Mouse (Mus musculus) right cerebral cortex, postnatal 10 days (tissue): ENCODE data around the gene Clic4.

Source experiments
- DNase-seq, 2 experiments: peaks; one replicate each; pipeline ENCODE4 v3.0.0; 2021; ENCODE audit warnings: low spot score in 2 of 2

Clic4 gene

DNA sequence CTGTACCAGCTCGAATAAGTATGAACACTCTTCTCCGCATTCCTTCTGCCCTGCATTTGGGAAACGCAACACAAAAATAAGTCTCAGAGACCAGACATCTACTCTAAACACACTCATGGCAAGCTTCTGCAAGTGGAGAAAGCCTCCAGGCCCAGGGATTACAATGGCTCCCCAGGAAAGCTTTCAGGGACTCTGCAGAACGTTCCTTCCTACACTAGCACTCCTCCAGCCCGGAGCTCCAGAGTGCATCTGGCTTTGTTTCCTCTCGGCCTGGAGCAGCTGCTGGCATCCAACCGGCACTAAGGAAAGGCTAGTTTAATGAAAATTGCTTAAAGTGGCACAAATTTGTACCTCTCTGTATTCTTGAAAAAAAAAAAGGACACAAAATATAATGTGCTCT lies 14.1 kb downstream of the Clic4 start:
- peak in 1 of 2 experiments; percentile 43 for DNase-seq

DNA sequence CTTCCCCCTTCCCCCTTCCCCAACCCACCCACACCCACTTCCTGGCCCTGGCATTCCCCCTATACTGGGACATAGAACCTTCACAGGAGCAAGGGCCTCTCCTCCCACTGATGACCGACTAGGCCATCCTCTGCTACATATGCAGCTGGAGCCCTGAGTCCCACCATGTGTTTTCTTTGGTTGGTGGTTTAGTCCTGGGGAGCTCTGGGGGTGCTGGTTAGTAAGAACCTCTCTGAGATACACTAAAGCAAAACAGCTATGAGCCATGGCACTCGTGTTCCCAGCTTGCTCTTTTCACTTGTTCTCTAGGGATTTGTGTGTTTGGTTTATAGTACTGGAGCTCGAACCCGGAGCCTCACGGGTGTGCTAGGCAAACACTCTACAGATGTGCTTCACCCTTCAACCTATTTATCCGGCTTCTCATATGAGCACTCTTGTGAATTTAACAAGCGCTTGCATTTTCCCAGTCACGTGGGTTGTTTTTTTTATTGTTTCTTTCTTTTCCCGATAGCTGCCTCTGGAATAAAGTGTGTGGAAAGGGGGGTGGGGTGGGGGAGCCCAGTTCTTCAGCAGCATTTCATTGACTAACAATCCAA lies 14.6 kb downstream of the Clic4 start:
- no peak for DNase-seq

DNA sequence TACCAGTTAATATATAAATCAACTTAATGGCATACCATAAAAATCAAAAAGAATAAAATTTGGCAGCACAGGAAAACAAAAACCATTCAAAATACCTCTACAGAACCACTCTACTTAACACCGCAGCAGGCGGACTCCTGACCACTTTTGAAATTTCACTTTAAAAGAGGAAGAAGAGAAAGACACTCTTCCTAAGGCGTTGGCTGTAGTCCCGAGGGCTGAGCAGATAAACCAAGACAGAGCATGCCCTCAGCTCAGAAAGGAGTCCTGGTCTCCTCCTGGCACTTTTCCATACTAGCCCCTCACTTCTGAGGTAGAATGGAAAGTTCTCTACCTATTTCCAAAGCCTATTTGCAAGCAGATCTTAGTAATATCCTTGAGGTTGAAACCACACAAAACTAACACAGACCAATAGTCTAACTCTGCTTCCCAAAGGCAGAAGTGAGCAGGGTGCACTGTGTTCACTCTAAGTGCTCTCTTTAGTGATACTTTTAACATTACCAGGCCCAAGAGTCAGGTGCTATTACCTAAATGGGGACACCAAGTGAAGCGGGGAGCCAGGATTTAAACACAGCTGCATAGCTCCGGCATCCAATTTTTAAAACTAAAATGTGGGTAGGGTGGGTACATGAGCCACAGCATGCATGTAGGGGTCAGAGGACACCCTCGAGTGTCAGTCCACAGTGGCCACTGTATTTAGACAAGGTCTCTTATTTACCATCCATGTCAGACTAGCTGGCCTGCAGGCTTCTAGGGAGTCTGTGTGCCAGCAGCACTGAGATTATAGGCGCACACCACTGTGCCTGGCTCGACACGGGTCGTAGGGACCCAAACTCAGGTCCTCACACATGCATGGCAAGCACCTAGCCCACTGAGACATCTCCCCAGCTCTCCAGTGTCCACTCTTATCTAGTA lies 15.8 kb downstream of the Clic4 start:
- DNase-seq, result no peak

DNA sequence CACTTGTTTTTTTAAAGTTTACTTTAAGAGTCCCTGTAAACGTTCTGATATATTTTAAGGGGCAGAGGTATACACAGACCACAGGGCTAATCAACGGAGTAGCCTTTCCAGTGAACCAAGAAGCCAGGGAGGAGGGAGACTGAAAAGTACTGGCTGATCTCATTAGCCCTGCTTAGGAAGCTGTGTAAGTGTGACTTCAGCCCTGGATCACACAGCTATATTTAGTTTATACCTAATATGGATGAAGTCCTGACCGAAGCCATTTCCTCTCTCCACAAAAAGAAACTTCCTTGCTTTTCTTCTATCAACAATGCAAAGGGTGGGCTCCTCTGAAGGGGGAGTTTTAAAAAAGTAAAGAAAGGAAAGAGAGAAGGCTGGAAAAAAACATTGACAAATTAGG lies 17.8 kb downstream of the Clic4 start:
- no peak for DNase-seq

DNA sequence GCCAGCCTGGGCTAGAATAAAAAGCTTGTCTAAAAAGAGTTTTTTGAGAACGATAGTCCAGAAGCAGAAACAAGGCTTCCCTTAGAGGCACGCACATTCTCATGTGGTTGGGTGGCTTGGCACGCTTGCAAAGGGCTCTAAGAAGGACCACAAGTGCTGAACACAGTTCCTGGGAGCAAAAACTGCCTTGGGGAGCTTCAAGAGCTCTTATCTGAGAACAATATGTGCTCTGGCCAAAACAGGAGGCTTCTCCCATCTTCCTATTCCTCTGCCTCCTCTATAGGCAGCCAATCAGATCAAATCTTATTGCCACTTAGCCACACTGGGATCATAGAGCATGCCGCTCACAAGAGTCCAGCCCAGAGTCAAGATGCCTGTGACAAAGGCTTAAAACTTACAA lies 18.3 kb downstream of the Clic4 start:
- DNase-seq, result no peak

DNA sequence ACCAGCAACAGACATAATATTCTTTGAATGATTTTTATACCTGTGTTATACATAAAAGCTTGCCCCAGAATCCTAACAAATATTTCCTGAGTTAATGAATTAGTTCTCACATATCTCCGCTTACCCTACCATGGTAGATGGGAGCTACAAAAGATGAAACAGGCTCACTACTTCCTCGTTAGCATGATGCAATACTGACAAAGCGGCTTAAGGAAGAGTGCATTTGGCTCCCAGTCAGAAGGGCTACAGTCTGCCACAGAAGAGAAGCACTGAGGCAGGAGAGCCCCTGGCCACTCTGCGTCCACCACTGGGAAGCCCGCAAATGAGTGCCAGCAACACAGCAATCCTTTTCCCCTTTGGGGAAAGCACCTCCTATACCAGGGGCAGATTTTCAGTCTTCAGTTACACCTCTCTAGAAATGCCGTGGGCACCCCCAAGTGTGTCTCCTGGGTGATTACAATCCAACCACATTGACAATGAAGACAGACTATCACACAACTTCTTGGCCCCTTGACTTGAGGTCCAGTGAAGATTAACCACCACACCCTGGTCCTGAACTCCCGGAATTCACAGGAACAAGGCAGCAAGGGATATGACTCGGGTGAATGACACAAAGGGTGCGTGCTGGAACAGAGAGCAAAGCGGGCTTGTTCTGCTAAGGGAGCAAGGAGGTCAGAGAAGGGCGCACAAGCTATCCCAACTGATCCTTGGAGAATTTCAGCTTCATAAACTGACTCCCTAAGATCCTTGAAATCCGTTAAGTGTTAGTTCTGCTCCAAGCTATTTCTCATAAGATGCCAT lies 19.2 kb downstream of the Clic4 start:
- no peak for DNase-seq

DNA sequence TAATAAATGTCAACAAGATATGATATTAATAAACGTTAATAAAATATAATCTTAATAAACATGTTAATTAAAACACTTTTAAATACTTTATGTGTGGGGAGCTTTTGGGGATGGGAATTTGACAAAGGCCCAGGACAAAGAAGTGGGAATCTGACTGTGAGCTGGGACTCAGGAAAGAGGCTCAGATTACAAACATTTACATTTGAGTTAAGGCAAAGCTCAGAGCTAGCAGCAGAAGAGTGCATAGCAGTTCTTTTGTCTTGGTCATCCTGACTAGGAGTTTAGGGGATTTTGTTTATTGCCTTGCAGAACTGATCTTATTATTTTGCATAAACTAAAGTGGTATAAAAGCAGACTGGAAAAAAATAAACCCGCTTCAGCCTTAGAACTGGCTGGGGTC lies 20.8 kb downstream of the Clic4 start:
- no peak for DNase-seq

DNA sequence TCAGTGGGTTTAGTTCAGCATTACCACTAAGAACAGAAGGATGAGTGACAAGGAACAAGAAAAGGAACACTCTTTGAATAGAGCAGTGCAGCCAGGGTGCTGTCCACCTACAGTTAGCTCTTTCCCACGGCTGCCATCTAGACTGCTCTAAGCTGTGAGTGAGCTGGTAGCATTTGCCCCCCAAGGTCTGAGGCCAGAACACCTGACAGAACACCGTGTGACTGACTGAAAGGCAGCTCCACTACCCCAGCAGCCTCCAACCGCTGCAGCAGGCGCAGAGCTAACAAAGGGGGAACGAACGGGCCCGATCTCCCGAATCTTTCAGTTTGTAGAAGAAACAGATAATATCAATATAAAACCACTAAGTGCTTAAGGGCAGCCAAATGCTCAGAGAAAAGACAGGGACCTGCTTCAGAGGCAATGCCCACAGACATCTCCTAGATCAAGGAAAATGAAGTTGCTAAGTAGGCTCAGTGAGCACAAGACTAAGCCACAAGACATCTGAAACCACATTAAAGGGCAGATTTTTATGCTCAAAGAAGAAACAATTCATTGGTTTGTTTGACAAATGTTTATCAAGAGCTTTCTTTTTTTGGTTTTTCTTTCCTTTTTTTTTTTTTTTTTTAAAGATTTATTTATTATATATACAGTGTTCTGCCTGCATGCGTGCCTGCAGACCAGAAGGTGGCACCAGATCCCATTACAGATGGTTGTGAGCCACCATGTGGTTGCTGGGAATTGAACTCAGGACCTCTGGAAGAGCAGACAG lies 24.2 kb downstream of the Clic4 start:
- DNase-seq, result no peak

DNA sequence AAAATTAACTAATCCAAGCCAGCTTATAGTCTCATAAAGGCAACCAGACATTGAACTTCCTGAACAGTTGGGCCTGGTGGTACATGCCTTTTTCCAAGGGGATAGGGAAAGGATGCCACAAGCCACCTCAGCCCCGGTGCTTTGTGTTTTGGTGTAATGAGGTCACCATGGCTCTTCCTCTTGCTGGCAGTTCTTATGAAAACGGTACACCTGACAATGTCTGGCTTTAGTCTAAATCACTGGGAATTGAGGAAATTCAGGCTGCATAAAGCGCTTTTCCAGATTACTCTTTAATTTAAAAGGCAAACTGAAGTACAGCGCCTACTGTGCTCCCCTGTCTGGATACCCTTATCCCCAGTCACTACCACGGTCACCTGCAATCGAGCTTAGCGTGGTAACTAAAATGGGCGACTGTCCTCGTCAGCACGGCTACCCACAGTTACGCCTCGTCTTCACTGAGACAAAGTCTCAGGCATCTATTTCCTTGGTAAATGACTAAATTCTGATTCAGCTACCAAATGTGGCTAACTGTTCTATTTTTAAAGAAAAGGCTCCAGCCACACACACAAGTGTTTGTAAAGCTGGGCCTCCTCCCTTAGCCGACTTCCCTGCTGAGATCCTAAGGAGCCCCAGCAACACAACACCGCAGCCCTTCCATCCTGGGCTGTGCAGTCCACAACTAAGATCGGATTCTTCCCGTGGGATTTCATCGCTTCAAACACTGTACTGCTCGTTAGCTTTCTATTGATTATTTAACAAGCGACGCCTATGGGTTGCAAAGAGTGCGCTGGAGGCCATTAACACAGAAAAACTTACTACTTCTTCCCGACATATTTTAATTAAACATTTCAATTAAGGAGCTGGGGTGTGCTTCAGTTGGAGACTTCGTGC lies 25.5 kb downstream of the Clic4 start:
- DNase-seq, result no peak

DNA sequence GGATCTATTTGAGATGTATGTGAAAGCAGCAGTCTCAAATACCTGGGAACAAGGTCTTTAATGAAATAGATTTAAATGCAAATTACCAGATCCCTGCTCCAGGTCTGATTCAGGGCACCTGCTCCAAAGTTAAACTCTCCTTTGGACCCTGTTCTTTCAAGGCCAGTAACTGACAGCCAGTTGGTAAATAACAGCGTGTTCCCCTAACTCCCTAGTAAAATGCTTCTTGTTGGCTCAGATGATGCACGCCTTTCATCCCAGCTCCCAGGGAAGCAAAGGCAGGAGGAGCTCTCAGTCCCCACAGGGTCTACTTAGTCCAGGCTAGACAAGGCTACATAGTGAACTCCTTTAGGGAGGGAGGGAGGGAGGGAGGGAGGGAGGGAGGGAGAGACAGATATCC lies 26.2 kb downstream of the Clic4 start:
- DNase-seq, result no peak

DNA sequence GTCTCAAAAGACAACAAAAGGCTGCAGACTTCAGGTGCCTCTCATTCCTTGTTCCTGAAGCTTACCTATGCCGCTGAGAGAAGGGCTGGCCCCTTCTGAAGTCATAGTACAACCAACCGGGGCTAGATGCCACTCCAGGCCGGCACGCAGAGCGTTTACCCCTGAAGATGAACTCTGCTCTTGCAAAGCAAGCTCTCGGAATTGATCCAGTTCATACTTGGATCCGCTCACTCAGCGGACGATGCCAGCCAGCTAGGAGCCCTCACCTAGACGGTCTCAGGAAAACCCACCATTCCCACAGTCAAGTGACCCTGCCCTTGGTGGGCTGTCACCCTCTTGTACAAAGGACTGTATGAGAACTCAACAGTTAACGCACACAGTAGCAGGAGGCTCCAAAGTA lies 26.8 kb downstream of the Clic4 start:
- no peak for DNase-seq

DNA sequence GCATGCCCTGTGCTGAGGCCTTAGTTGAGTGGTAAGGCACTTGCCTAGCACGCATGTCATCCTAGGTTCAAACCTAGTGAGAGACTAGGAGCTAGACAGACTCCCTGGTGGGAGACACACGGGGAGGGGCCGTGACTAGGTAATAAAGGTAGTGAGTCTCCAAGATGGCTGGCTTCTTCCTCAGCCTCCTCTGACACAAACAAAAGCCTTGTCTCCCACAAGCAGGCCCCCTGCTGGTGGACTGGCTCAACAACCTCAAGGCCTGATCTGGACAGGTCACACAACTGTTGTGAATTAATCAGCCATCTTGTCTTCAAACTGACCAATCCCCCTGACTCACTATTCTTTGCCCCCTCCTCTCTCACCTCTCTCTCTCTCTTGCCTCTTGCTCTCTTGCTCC lies 28.3 kb downstream of the Clic4 start:
- no peak for DNase-seq

DNA sequence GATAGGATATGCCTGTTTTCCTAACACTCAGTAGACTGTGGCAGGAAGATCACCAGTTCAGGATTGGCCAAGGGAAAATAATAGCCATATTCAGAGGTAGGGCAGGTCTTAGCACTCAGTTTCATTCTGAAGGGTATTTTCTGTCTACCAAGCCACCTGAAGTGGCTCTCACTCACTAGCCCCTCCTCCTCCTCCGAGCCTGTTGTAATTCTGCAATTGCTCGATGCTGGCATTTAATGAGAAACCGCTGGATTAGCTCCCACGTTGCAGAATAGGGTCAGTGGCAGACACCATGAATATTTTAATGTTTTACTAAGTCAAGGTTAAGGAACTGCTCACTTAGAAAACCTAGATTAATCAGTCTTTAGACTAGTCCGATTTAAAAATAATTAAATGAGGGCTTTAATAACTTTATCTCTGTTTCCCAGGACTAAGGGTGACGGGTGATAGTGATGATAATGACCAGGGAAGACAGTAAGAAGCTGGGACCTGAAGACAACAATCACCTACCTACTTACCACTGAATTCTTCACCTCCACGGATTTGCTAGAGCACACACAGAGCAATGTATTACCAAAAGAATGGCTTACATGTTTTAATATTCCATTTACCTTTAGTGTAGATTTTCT lies 29.6 kb downstream of the Clic4 start:
- no peak for DNase-seq

DNA sequence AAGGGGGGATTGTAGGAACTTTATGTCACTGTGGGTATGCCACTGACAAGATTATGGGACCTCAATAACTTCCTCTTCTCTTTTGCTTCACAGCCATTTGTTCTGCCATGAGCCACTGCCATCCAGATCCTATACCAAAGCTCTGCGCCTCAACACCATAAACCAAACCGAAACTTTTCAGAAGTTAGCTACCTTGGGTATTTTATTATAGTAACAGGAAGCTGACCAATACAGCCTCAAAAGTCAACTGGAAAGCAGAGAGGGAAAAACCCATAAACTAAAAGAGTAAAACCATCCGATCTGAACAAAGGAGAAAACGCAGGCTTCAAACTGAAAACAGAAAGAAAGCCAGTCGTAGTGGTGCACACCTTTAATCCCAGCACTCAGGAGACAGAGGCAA lies 30.2 kb downstream of the Clic4 start:
- DNase-seq, result no peak

DNA sequence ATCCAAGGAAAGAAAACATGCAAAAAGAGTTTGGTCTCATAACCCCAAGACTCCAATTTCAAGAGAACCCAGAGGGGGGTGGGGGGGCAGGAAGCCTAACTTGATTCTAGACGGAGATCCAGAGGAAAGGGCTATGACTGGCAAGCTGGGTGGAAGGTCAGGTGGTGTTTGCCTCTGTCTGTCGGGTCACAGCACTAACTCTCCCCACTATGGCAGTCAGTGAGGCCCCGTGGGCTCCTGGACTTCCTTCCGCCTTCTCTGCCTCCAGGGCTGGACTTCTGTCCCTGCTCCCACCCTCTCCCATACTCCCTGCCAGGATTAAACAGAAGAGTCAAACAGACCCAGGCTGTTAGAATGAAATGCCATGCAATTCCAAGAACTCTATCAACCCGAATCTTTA lies 30.9 kb downstream of the Clic4 start:
- no peak for DNase-seq

DNA sequence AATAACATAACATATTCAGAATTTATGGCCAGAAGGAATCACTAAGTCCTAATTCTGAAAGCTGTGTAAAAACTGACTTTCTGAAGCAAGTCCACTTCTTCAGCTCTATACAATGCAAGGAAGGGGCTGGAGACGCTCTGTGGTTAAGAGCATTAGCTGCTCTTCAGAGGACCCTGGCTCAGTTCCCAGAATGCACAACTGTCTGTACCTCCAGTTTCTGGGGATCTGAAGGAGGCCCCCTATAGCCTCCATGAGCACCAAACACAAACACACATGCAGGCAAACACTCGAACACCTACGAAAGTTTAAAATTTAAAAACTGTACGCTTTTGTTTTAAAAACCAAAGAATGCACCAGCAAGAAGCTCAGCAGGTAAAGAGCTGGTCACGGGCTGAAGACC lies 31.5 kb downstream of the Clic4 start:
- no peak for DNase-seq

DNA sequence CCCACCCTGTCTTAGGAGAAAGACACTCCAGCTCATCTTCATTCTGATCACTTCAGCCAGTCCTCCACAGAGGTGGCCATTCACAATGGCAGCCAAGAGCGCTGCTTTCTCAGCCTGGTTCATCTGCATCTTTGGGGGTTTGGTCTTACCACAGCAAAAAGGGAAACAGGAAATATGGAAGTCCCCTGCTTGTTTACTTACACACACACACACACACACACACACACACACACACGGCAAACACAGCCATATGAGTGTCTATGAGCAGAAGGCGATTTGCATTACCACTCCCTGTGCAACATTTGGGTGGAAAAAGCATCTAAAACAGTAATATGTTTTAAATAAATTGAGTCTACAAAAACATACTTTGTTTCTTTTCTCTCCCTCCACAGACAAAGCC lies 32.3 kb downstream of the Clic4 start:
- DNase-seq, result peak; percentile 38 to 45

DNA sequence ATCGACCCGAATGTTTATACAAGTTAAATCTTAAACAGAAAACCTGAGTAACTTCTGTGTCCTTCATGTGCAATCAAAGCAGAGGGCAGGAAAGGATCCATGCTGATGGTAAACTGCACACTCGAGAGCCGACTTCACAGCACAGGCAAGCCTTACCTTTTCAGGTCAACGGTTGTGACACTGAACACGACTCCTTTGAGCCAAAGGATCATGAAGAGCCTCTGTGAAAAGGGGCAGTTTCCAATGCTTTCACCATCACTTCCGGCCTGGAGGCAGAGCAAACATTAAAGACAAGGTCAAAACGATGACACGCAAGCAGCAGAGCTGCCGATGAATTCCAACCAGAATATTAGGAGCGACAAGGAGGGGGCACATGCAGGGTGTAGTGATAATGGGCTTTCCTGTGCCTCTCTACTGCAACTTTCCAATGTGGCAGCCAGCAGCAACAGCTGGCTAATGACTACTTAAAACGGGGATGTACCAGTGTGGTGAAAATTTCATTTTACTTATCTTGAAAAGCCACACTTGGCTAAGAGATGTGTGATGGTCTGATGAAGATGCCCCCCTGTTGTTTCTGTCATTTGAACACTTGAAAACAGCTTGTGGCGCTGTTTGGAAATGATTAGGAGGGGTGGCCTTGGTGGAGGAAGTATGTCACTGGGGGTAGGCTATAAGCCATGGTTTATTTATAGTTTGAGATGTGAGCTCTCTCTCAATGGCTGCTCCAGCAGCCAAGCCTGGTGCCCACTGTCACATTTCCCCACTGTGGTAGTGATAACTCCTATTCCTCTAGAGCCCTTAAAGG lies 33.7 kb downstream of the Clic4 start:
- DNase-seq, result no peak

DNA sequence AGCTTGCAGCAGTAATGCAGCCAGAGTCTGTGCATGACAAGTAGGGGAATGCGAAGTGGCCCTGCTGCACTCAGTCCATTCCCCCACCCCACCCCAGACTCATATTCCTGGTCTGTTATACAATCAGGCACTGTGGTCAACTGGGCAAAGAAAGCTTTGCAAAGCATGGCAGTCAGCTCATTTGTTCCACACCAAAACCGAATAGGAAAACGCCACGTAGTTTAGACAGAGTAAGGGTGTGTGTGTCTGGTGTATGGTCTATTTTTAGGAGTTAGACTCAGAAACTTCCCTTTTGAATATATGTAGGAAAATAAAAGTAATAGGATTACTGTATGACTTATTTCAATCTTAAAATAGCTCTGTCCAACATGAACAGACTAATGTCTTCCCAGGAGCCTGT lies 36.0 kb downstream of the Clic4 start:
- DNase-seq, result no peak

DNA sequence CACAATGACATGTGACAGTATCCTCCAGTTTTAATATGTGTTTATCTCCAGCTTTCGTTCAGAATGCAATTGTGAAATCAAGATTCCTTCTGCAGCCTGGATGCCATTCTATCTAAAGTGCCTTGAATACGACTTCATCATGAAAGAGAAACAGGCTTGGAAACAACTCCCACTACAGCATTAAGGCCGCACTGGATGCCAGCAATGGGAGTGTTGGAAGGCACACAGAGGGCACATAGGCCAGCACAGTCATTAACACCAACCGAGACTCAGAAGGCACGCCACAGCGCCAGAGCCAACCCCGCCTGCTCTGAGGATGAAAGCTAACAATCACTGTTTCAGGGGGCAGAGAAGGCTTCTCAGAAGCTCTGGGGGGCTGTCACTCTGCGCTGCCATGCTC lies 37.1 kb downstream of the Clic4 start:
- DNase-seq, result no peak
